Mouse (Mus musculus) frontal cortex, postnatal 36 days (tissue): ENCODE measurements at regions not wholly inside any gene's neighbourhood (a gene's known extent, or its start where the extent isn't known, plus 50 kb on each side); places are given as distances from the start of the nearest gene placed in this dataset.
A peak's percentile ranks its signal among the peaks of the same experiment; 100 is the strongest.

Experiments used
- DNase-seq, 2 experiments: peaks; one replicate each; pipeline ENCODE4 v3.0.0; 2022; ENCODE audit warnings: low spot score in 2 of 2

GRCm38 (mm10) chr6:73401059-73401458 lies 68.4 kb downstream of the 4931417E11Rik start:
- DNase-seq = no peak

- DNase-seq = peak; percentile 29 to 37
Measured at GRCm38 (mm10) chr6:73389301-73389700, 80.2 kb downstream of the 4931417E11Rik start.

GRCm38 (mm10) chr6:73386261-73386660 lies 83.2 kb downstream of the 4931417E11Rik start:
- no peak for DNase-seq

GRCm38 (mm10) chr6:73379825-73380224 lies 89.6 kb downstream of the 4931417E11Rik start:
- no peak for DNase-seq

GRCm38 (mm10) chr6:73377884-73378283 lies 91.6 kb downstream of the 4931417E11Rik start:
- DNase-seq = peak in 1 of 2 experiments; percentile 46

GRCm38 (mm10) chr6:73376291-73376690 lies 93.2 kb downstream of the 4931417E11Rik start:
- no peak for DNase-seq

GRCm38 (mm10) chr6:73372901-73373300 lies 96.6 kb downstream of the 4931417E11Rik start:
- no peak for DNase-seq

GRCm38 (mm10) chr6:73371866-73372265 lies 97.6 kb downstream of the 4931417E11Rik start:
- DNase-seq = no peak

GRCm38 (mm10) chr6:73370901-73371300 lies 98.6 kb downstream of the 4931417E11Rik start:
- DNase-seq = no peak

- peak in 1 of 2 experiments; percentile 18 for DNase-seq
Measured at GRCm38 (mm10) chr6:73368836-73369141, 100.7 kb downstream of the 4931417E11Rik start.

- no peak for DNase-seq
Measured at GRCm38 (mm10) chr6:73368047-73368835, 101.2 kb downstream of the 4931417E11Rik start.

- DNase-seq = peak; percentile 71 to 86
Measured at GRCm38 (mm10) chr6:73367616-73368015, 101.9 kb downstream of the 4931417E11Rik start.

- no peak for DNase-seq
Measured at GRCm38 (mm10) chr6:73366626-73367025, 102.8 kb downstream of the 4931417E11Rik start.

- DNase-seq = no peak
Measured at GRCm38 (mm10) chr6:73365306-73365705, 104.2 kb downstream of the 4931417E11Rik start.

GRCm38 (mm10) chr6:73334995-73335394 lies 86.8 kb downstream of the Suclg1 start:
- peak in 1 of 2 experiments; percentile 26 for DNase-seq

- no peak for DNase-seq
Measured at GRCm38 (mm10) chr6:73329666-73330065, 81.5 kb downstream of the Suclg1 start.
